Mouse (Mus musculus) midbrain, embryonic 10.5 days (tissue): ENCODE results near the gene Nrap. TPM values are rescaled to one million over a fixed set of nuclear protein-coding genes. Genes with fewer than 3 reads are reported as not detected.

ENCODE experiments used
- DNase-seq: peaks from one replicate; pipeline ENCODE4 v3.0.0-alpha.2; 2017; ENCODE audit warnings: low spot score
- H3K27ac ChIP-seq: fragments of 300-500 bp; sonication (generic); replicated peaks from 2 replicates; pipeline ENCODE4 v1.5.1; 2016; ENCODE audit warnings: mild to moderate bottlenecking
- H3K27me3 ChIP-seq: fragments of 300-500 bp; sonication (generic); 2 replicates; pipeline ENCODE4 v1.6.1; 2016; ENCODE audit warnings: low read depth, mild to moderate bottlenecking; ENCODE audit not compliant: poor library complexity, severe bottlenecking
- H3K36me3 ChIP-seq: fragments of 300-500 bp; sonication (generic); 2 replicates; pipeline ENCODE4 v1.6.1; 2016; ENCODE audit warnings: mild to moderate bottlenecking, moderate library complexity
- H3K4me1 ChIP-seq: fragments of 300-500 bp; sonication (generic); 2 replicates; pipeline ENCODE4 v1.6.1; 2016
- H3K4me3 ChIP-seq: fragments of 300-500 bp; sonication (generic); 2 replicates; pipeline ENCODE4 v1.5.1; 2016; ENCODE audit warnings: mild to moderate bottlenecking, moderate library complexity
- H3K9me3 ChIP-seq: fragments of 300-500 bp; sonication (generic); replicated peaks from 2 replicates; pipeline ENCODE4 v1.6.1; 2016; ENCODE audit warnings: mild to moderate bottlenecking
- whole genome bisulfite sequencing: fragments of 180-500 bp; shearing (Covaris S2); methylation state at CpG from one replicate; pipeline ENCODE4 v1.1.7; 2016; 5-methylcytosine and 5-hydroxymethylcytosine counted together
- polyA plus RNA-seq: library from polyadenylated mRNA; unstranded; fragments of >200 nt; fragmentation: Nextera tagmentation; extraction: Ambion mirVana; gene quantifications from 2 replicates; pipeline ENCODE4 v1.2.1, GENCODE M21; 2016

Nrap gene
- polyA plus RNA-seq, 1 experiment from 2014 or later: 0.06 TPM

GRCm38 (mm10) chr19:56319219-56319618 lies 70.6 kb downstream of the Nrap start:
- no peaks in the 10 kb centered on the region for H3K36me3 ChIP-seq
- 86% methylated on average over 7 of the region's 7 CpGs for WGBS
- H3K4me3 ChIP-seq: no peak overlapping the region
- no peak for DNase-seq
- H3K9me3 ChIP-seq: no peaks in the 10 kb centered on the region
- H3K27me3 ChIP-seq: peaks cover 25% of the 10 kb centered on the region
- H3K27ac ChIP-seq: no peak overlapping the region
- H3K4me1 ChIP-seq: peaks cover 19% of the 10 kb centered on the region

- H3K36me3 ChIP-seq: no peaks in the 10 kb centered on the region
- H3K27ac ChIP-seq: no peak overlapping the region
- no peak overlapping the region for H3K4me3 ChIP-seq
- no peak for DNase-seq
- H3K9me3 ChIP-seq: no peaks in the 10 kb centered on the region
- peaks cover 15% of the 10 kb centered on the region for H3K27me3 ChIP-seq
- peaks cover 17% of the 10 kb centered on the region for H3K4me1 ChIP-seq
- WGBS: 89% methylated on average over 3 of the region's 3 CpGs
Measured at GRCm38 (mm10) chr19:56316531-56316930, 73.3 kb downstream of the Nrap start.

- WGBS: 82% methylated on average over 11 of the region's 11 CpGs
- no peak overlapping the region for H3K4me3 ChIP-seq
- no peaks in the 10 kb centered on the region for H3K36me3 ChIP-seq
- no peak overlapping the region for H3K27ac ChIP-seq
- H3K4me1 ChIP-seq: peaks cover 15% of the 10 kb centered on the region
- H3K9me3 ChIP-seq: no peaks in the 10 kb centered on the region
- no peaks in the 10 kb centered on the region for H3K27me3 ChIP-seq
- DNase-seq: no peak
Measured at GRCm38 (mm10) chr19:56300835-56301234, 89.0 kb downstream of the Nrap start.

GRCm38 (mm10) chr19:56297264-56297663 lies 92.6 kb downstream of the Nrap start:
- Histone ChIP-seq H3K27ac (no peak overlapping the region), H3K36me3 (no peaks in the 10 kb centered on the region), H3K27me3 (0 out of 2 replicates have a peak, but pooled peaks cover 7% of the 10 kb centered on the region), H3K4me3 (no peak overlapping the region), H3K4me1 (peaks cover 23% of the 10 kb centered on the region), H3K9me3 (no peaks in the 10 kb centered on the region)
- DNase-seq: no peak
- 73% methylated on average over 3 of the region's 3 CpGs for WGBS

GRCm38 (mm10) chr19:56296668-56297067 lies 93.2 kb downstream of the Nrap start:
- no peak overlapping the region for H3K4me3 ChIP-seq
- H3K9me3 ChIP-seq: no peaks in the 10 kb centered on the region
- H3K4me1 ChIP-seq: peaks cover 23% of the 10 kb centered on the region
- no peak overlapping the region for H3K27ac ChIP-seq
- no peak for DNase-seq
- H3K36me3 ChIP-seq: no peaks in the 10 kb centered on the region
- WGBS: 74% methylated on average over 9 of the region's 9 CpGs
- H3K27me3 ChIP-seq: 0 out of 2 replicates have a peak, but pooled peaks cover 7% of the 10 kb centered on the region

- H3K36me3 ChIP-seq: no peaks in the 10 kb centered on the region
- H3K27ac ChIP-seq: no peak overlapping the region
- H3K27me3 ChIP-seq: peaks cover 13% of the 10 kb centered on the region; the same call in 1 of the 2 replicates
- H3K4me3 ChIP-seq: no peak overlapping the region
- no peaks in the 10 kb centered on the region for H3K9me3 ChIP-seq
- peak; percentile 62 for DNase-seq
- peaks cover 23% of the 10 kb centered on the region for H3K4me1 ChIP-seq
- WGBS: 75% methylated on average over 7 of the region's 7 CpGs
Measured at GRCm38 (mm10) chr19:56294654-56295399, 95.0 kb downstream of the Nrap start.

- DNase-seq: no peak
- 77% methylated on average over 9 of the region's 9 CpGs for WGBS
- peaks cover 23% of the 10 kb centered on the region for H3K4me1 ChIP-seq
- no peaks in the 10 kb centered on the region for H3K36me3 ChIP-seq
- H3K27ac ChIP-seq: no peak overlapping the region
- H3K4me3 ChIP-seq: no peak overlapping the region
- H3K9me3 ChIP-seq: no peaks in the 10 kb centered on the region
- H3K27me3 ChIP-seq: peaks cover 13% of the 10 kb centered on the region; the same call in 1 of the 2 replicates
Measured at GRCm38 (mm10) chr19:56292335-56292734, 97.5 kb downstream of the Nrap start.

- DNase-seq: no peak
- 80% methylated on average over 6 of the region's 6 CpGs for WGBS
- peaks cover 20% of the 10 kb centered on the region for H3K4me1 ChIP-seq
- H3K4me3 ChIP-seq: no peak overlapping the region
- no peaks in the 10 kb centered on the region for H3K9me3 ChIP-seq
- H3K27ac ChIP-seq: no peak overlapping the region
- H3K36me3 ChIP-seq: no peaks in the 10 kb centered on the region
- H3K27me3 ChIP-seq: peaks cover 13% of the 10 kb centered on the region; the same call in 1 of the 2 replicates
Measured at GRCm38 (mm10) chr19:56291898-56292297, 97.9 kb downstream of the Nrap start.

- Histone ChIP-seq H3K36me3 (no peaks in the 10 kb centered on the region), H3K27me3 (peaks cover 13% of the 10 kb centered on the region; the same call in 1 of the 2 replicates), H3K4me1 (peaks cover 8% of the 10 kb centered on the region; the same call in 1 of the 2 replicates), H3K27ac (no peak overlapping the region), H3K9me3 (no peaks in the 10 kb centered on the region), H3K4me3 (no peak overlapping the region)
- DNase-seq: no peak
- 93% methylated on average over 8 of the region's 8 CpGs for WGBS
Measured at GRCm38 (mm10) chr19:56289642-56290041, 100.2 kb downstream of the Nrap start.

GRCm38 (mm10) chr19:56288436-56288835 lies 101.4 kb downstream of the Nrap start:
- DNase-seq: no peak
- H3K9me3 ChIP-seq: no peaks in the 10 kb centered on the region
- WGBS: 82% methylated on average over 4 of the region's 4 CpGs
- peaks cover 6% of the 10 kb centered on the region; the same call in 1 of the 2 replicates for H3K27me3 ChIP-seq
- no peak overlapping the region for H3K27ac ChIP-seq
- peaks cover 5% of the 10 kb centered on the region; the same call in 1 of the 2 replicates for H3K4me1 ChIP-seq
- H3K36me3 ChIP-seq: no peaks in the 10 kb centered on the region
- no peak overlapping the region for H3K4me3 ChIP-seq

- H3K36me3 ChIP-seq: no peaks in the 10 kb centered on the region
- WGBS: 84% methylated on average over 15 of the region's 15 CpGs
- peaks cover 5% of the 10 kb centered on the region; the same call in 1 of the 2 replicates for H3K4me1 ChIP-seq
- H3K27ac ChIP-seq: no peak overlapping the region
- H3K27me3 ChIP-seq: peaks cover 6% of the 10 kb centered on the region; the same call in 1 of the 2 replicates
- H3K9me3 ChIP-seq: no peaks in the 10 kb centered on the region
- DNase-seq: no peak
- H3K4me3 ChIP-seq: no peak overlapping the region
Measured at GRCm38 (mm10) chr19:56287580-56288367, 102.1 kb downstream of the Nrap start.

GRCm38 (mm10) chr19:56286866-56287265 lies 103.0 kb downstream of the Nrap start, which contains the start of gene Habp2:
Gene Habp2, plus strand, starts transcription at chr19:56287137.
- 91% methylated on average over 7 of the region's 7 CpGs for WGBS
- Histone ChIP-seq H3K36me3 (no peaks in the 10 kb centered on the region), H3K4me1 (peaks cover 5% of the 10 kb centered on the region; the same call in 1 of the 2 replicates), H3K27me3 (peaks cover 6% of the 10 kb centered on the region; the same call in 1 of the 2 replicates), H3K9me3 (no peaks in the 10 kb centered on the region), H3K27ac (no peak within 1 kb of the TSS), H3K4me3 (no peak within 1 kb of the TSS)
- DNase-seq: no peak
